Mouse (Mus musculus): Measurements from ENCODE around the gene Naa80. TPM values are rescaled to one million over a fixed set of nuclear protein-coding genes. Genes with fewer than 3 reads are reported as not detected.

The Naa80 gene
- polyA plus RNA-seq, 2 experiments: 17.2 to 38.7 TPM

GRCm38 (mm10) chr9:107542721-107543120 lies 36.0 kb upstream of the Naa80 start:
- TF ChIP-seq POLR2A (IDR thresholded peaks at IDR 0.05; ENCODE audit: borderline replicate concordance, extremely low read depth, insufficient read depth, insufficient read length): no peak
- no peak for ATAC-seq (ENCODE audit: low FRiP score, low read depth)
- Histone ChIP-seq H3K27ac (replicated peaks; ENCODE audit: low read depth, low read length) (no peak overlapping the region), H3K4me1 (ENCODE audit: control insufficient read depth, insufficient read depth, low read length) (peaks cover 28% of the 10 kb centered on the region), H3K4me2 (replicated peaks; ENCODE audit: low read depth, low read length, severe bottlenecking) (peak overlapping the region; percentile 93), H3K9ac (ENCODE audit: low read depth, low read length, severe bottlenecking) (peak overlapping the region; percentile 52), H3K27me3 (ENCODE audit: control insufficient read depth, insufficient read depth, low read length) (no peaks in the 10 kb centered on the region), H3K36me3 (ENCODE audit: control insufficient read depth, insufficient read depth, low read length) (peaks cover 40% of the 10 kb centered on the region), H3K9me3 (ENCODE audit: control insufficient read depth, low read length) (no peaks in the 10 kb centered on the region), H3K4me3 (replicated peaks; ENCODE audit: low read length) (peak overlapping the region; percentile 72)
- no peak for DNase-seq (ENCODE audit: low spot score)
- WGBS: 41% methylated on average over 8 of the region's 8 CpGs

- Histone ChIP-seq H3K27me3 (ENCODE audit: control insufficient read depth, insufficient read depth, low read length) (no peaks in the 10 kb centered on the region), H3K36me3 (ENCODE audit: control insufficient read depth, insufficient read depth, low read length) (peaks cover 34% of the 10 kb centered on the region), H3K9me3 (ENCODE audit: control insufficient read depth, low read length) (no peaks in the 10 kb centered on the region), H3K4me3 (replicated peaks; ENCODE audit: low read length) (no peak overlapping the region), H3K9ac (ENCODE audit: low read depth, low read length, severe bottlenecking) (no peak overlapping the region), H3K4me2 (replicated peaks; ENCODE audit: low read depth, low read length, severe bottlenecking) (peak overlapping the region; percentile 93; the same call in 1 of the 2 replicates), H3K4me1 (ENCODE audit: control insufficient read depth, insufficient read depth, low read length) (peaks cover 28% of the 10 kb centered on the region), H3K27ac (replicated peaks; ENCODE audit: low read depth, low read length) (no peak overlapping the region)
- DNase-seq (ENCODE audit: low spot score) (no peak), ATAC-seq (ENCODE audit: low FRiP score, low read depth) (no peak)
- TF ChIP-seq POLR2A (IDR thresholded peaks at IDR 0.05; ENCODE audit: borderline replicate concordance, extremely low read depth, insufficient read depth, insufficient read length): no peak
- 88% methylated on average over 11 of the region's 11 CpGs for WGBS
Observed at GRCm38 (mm10) chr9:107543299-107543698, 35.4 kb upstream of the Naa80 start.

- Histone ChIP-seq H3K27me3 (ENCODE audit: control insufficient read depth, insufficient read depth, low read length) (no peaks in the 10 kb centered on the region), H3K27ac (replicated peaks; ENCODE audit: low read depth, low read length) (no peak overlapping the region), H3K9me3 (ENCODE audit: control insufficient read depth, low read length) (no peaks in the 10 kb centered on the region), H3K4me1 (ENCODE audit: control insufficient read depth, insufficient read depth, low read length) (peaks cover 28% of the 10 kb centered on the region), H3K36me3 (ENCODE audit: control insufficient read depth, insufficient read depth, low read length) (peaks cover 25% of the 10 kb centered on the region), H3K9ac (ENCODE audit: low read depth, low read length, severe bottlenecking) (no peak overlapping the region), H3K4me3 (replicated peaks; ENCODE audit: low read length) (no peak overlapping the region), H3K4me2 (replicated peaks; ENCODE audit: low read depth, low read length, severe bottlenecking) (no peak overlapping the region)
- DNase-seq (ENCODE audit: low spot score) (no peak), ATAC-seq (ENCODE audit: low FRiP score, low read depth) (no peak)
- TF ChIP-seq POLR2A (IDR thresholded peaks at IDR 0.05; ENCODE audit: borderline replicate concordance, extremely low read depth, insufficient read depth, insufficient read length): no peak
- 93% methylated on average over 17 of the region's 17 CpGs for WGBS
Observed at GRCm38 (mm10) chr9:107544196-107544700, 34.4 kb upstream of the Naa80 start.

- no peak overlapping the region for H3K4me3 ChIP-seq (replicated peaks; ENCODE audit: low read length)
- no peaks in the 10 kb centered on the region for H3K27me3 ChIP-seq (ENCODE audit: control insufficient read depth, insufficient read depth, low read length)
- H3K27ac ChIP-seq (replicated peaks; ENCODE audit: low read depth, low read length): no peak overlapping the region
- ATAC-seq (ENCODE audit: low FRiP score, low read depth) (no peak), DNase-seq (ENCODE audit: low spot score) (no peak)
- TF ChIP-seq POLR2A (IDR thresholded peaks at IDR 0.05; ENCODE audit: borderline replicate concordance, extremely low read depth, insufficient read depth, insufficient read length): no peak
- H3K9ac ChIP-seq (ENCODE audit: low read depth, low read length, severe bottlenecking): no peak overlapping the region
- no peak overlapping the region for H3K4me2 ChIP-seq (replicated peaks; ENCODE audit: low read depth, low read length, severe bottlenecking)
- peaks cover 20% of the 10 kb centered on the region for H3K36me3 ChIP-seq (ENCODE audit: control insufficient read depth, insufficient read depth, low read length)
- WGBS: 92% methylated on average over 12 of the region's 12 CpGs
- no peaks in the 10 kb centered on the region for H3K9me3 ChIP-seq (ENCODE audit: control insufficient read depth, low read length)
- peaks cover 28% of the 10 kb centered on the region for H3K4me1 ChIP-seq (ENCODE audit: control insufficient read depth, insufficient read depth, low read length)
Observed at GRCm38 (mm10) chr9:107544729-107545128, 34.0 kb upstream of the Naa80 start.

GRCm38 (mm10) chr9:107545199-107545598 lies 33.5 kb upstream of the Naa80 start:
- Histone ChIP-seq H3K36me3 (ENCODE audit: control insufficient read depth, insufficient read depth, low read length) (peaks cover 16% of the 10 kb centered on the region), H3K4me2 (replicated peaks; ENCODE audit: low read depth, low read length, severe bottlenecking) (no peak overlapping the region), H3K9me3 (ENCODE audit: control insufficient read depth, low read length) (no peaks in the 10 kb centered on the region), H3K4me1 (ENCODE audit: control insufficient read depth, insufficient read depth, low read length) (peaks cover 28% of the 10 kb centered on the region), H3K27me3 (ENCODE audit: control insufficient read depth, insufficient read depth, low read length) (no peaks in the 10 kb centered on the region), H3K27ac (replicated peaks; ENCODE audit: low read depth, low read length) (no peak overlapping the region), H3K4me3 (replicated peaks; ENCODE audit: low read length) (no peak overlapping the region), H3K9ac (ENCODE audit: low read depth, low read length, severe bottlenecking) (no peak overlapping the region; the same call in 1 of the 2 replicates)
- ATAC-seq (ENCODE audit: low FRiP score, low read depth) (no peak), DNase-seq (ENCODE audit: low spot score) (no peak)
- 80% methylated on average over 10 of the region's 10 CpGs for WGBS
- no peak for TF ChIP-seq POLR2A (IDR thresholded peaks at IDR 0.05; ENCODE audit: borderline replicate concordance, extremely low read depth, insufficient read depth, insufficient read length)
